Mouse (Mus musculus) myocyte (in vitro differentiated cells): ENCODE measurements around the gene Yju2. TPM values are rescaled to one million over a fixed set of nuclear protein-coding genes. Genes with fewer than 3 reads are reported as not detected.

Experiments used
- H3K27me3 ChIP-seq: one replicate; pipeline ENCODE4 v1.6.1; 2011; ENCODE audit not compliant: control insufficient read depth, insufficient read depth, insufficient read length
- H3K36me3 ChIP-seq: one replicate; pipeline ENCODE4 v1.6.1; 2011; ENCODE audit not compliant: control insufficient read depth, insufficient read depth
- H3K4me2 ChIP-seq: one replicate; pipeline ENCODE4 v1.6.1; 2011; ENCODE audit warnings: low read depth, control low read depth
- H3K4me3 ChIP-seq: one replicate; pipeline ENCODE4 v1.5.1; 2011; ENCODE audit warnings: mild to moderate bottlenecking, control low read depth, moderate library complexity
- H3K79me2 ChIP-seq: one replicate; pipeline ENCODE4 v1.6.1; 2011; ENCODE audit not compliant: control insufficient read depth, insufficient read depth
- H3ac ChIP-seq: one replicate; pipeline ENCODE4 v1.6.1; 2011; ENCODE audit not compliant: control insufficient read depth, insufficient read length
- CEBPB ChIP-seq: IDR thresholded peaks from 2 replicates; pipeline ENCODE4 v1.6.1; 2011; ENCODE audit warnings: mild to moderate bottlenecking, moderate library complexity; ENCODE audit not compliant: poor library complexity, insufficient read depth, severe bottlenecking
- E2F4 ChIP-seq: IDR thresholded peaks from one replicate; pipeline ENCODE4 v1.6.1; 2011; ENCODE audit warnings: mild to moderate bottlenecking, control low read depth, moderate library complexity; ENCODE audit not compliant: insufficient read depth
- MAX ChIP-seq: IDR thresholded peaks from one replicate; pipeline ENCODE4 v1.6.1; 2011; ENCODE audit warnings: low read depth, mild to moderate bottlenecking, control low read depth
- MYOD1 ChIP-seq, 3 experiments: IDR thresholded peaks; one replicate each; pipeline ENCODE4 v1.6.1; 2011; ENCODE audit warnings: control low read depth in 2 of 3, low read depth in 2 of 3, mild to moderate bottlenecking in 2 of 3, moderate library complexity in 1 of 3; ENCODE audit not compliant: insufficient read length in 2 of 3, control insufficient read depth in 1 of 3
- MYOG ChIP-seq, 3 experiments: IDR thresholded peaks; one replicate each; pipeline ENCODE4 v1.6.1; 2011; ENCODE audit warnings: control low read depth in 2 of 3, low read depth in 2 of 3, mild to moderate bottlenecking in 2 of 3; ENCODE audit not compliant: insufficient read length in 2 of 3, control insufficient read depth in 1 of 3, insufficient read depth in 1 of 3
- POLR2A ChIP-seq: IDR thresholded peaks from one replicate; pipeline ENCODE4 v1.6.1; 2011; ENCODE audit warnings: low read depth, mild to moderate bottlenecking, control low read depth, moderate library complexity; ENCODE audit not compliant: insufficient read length
- POLR2AphosphoS2 ChIP-seq: IDR thresholded peaks from one replicate; pipeline ENCODE4 v1.6.1; 2011; ENCODE audit warnings: low read depth, control low read depth; ENCODE audit not compliant: insufficient read length
- REST ChIP-seq: IDR thresholded peaks from one replicate; pipeline ENCODE4 v1.6.1; 2011; ENCODE audit warnings: mild to moderate bottlenecking, control low read depth, moderate library complexity; ENCODE audit not compliant: insufficient read depth, insufficient read length
- SRF ChIP-seq: IDR thresholded peaks from one replicate; pipeline ENCODE4 v1.6.1; 2011; ENCODE audit warnings: low read depth; ENCODE audit not compliant: control insufficient read depth, insufficient read length
- TCF12 ChIP-seq: IDR thresholded peaks from one replicate; pipeline ENCODE4 v1.6.1; 2011; ENCODE audit warnings: mild to moderate bottlenecking, control low read depth; ENCODE audit not compliant: poor library complexity, insufficient read depth, severe bottlenecking
- TCF3 ChIP-seq: IDR thresholded peaks from one replicate; pipeline ENCODE4 v1.6.1; 2011; ENCODE audit warnings: low read depth, control low read depth; ENCODE audit not compliant: insufficient read length
- USF1 ChIP-seq: IDR thresholded peaks from one replicate; pipeline ENCODE4 v1.6.1; 2011; ENCODE audit warnings: low read depth, mild to moderate bottlenecking, control low read depth, moderate library complexity
- polyA plus RNA-seq: library from polyadenylated mRNA; unstranded; fragments of >200 nt; fragmentation: generic; extraction: Trizol; gene quantifications from one replicate; pipeline ENCODE4 v1.2.1, GENCODE M21; 2012; ENCODE audit warnings: missing spikeins

The Yju2 gene
- polyA plus RNA-seq, 1 experiment: 9.3 TPM

DNA sequence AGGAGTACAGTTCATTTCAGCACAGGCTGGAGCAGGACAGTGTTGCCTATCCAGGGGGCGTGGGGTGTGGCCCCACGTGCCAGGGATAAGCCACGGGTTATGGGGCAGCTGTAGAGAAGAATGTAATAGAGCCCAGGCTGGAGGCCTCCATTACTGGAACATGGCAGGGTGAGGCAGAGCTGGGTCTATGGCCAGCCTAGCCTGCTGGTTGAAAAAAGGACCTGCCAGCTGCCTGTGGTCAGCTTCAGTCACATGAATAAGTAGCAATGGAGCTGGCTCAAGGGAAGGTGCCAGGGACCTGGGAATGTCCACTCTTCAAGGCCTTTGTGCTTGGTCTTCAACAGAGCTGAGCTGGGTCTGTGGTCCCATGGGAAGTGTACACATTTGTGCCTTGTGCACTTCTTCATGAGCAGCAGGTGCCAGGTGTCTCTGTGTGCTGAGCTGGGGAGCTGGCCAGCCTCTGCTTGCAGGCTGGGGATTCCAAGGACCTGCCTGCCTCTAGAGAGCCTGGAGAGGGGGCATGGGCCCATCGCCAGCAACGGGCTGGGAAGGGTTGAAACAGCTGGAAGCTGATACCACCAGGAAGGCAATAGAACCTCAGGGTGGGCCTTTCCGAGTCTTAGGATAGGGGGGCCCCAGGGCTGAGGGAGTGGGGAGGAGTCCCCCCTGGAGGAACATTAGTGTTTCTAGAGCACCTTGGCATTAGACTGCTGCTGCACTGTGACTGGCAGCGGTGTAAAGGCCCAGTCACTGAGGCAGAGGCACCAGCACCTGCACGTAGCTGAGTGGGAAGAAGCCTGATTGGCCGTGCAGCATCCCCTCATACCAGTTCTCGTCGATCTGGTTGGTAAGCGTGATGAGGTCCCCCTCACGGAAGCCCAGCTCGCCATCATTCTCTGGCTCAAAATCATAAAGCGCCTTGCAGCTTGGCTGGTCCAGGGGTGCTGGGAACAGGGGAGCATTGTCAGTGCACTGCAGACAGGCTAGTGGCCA is 58.2 kb downstream of the Yju2 start:
- Histone ChIP-seq H3K4me3 (no peak overlapping the region), H3ac (no peak overlapping the region), H3K4me2 (no peak overlapping the region), H3K79me2 (peaks cover 18% of the 10 kb centered on the region), H3K36me3 (peaks cover 20% of the 10 kb centered on the region), H3K27me3 (no peaks in the 10 kb centered on the region)
- TF ChIP-seq SRF (no peak), CEBPB (no peak), MAX (no peak), TCF12 (no peak), POLR2A (peak; percentile 39), MYOG (IDR thresholded peaks at IDR 0.05; ENCODE audit: control insufficient read depth in 1 of 3, insufficient read depth in 1 of 3, insufficient read length in 2 of 3, low read depth in 2 of 3) (peak in 2 of 3 experiments; percentile 56 to 81), MYOD1 (IDR thresholded peaks at IDR 0.05; ENCODE audit: control insufficient read depth in 1 of 3, insufficient read length in 2 of 3, low read depth in 2 of 3) (peak in 2 of 3 experiments; percentile 27 to 34), USF1 (no peak), TCF3 (no peak), POLR2AphosphoS2 (peak; percentile 87), E2F4 (no peak), REST (no peak)

DNA sequence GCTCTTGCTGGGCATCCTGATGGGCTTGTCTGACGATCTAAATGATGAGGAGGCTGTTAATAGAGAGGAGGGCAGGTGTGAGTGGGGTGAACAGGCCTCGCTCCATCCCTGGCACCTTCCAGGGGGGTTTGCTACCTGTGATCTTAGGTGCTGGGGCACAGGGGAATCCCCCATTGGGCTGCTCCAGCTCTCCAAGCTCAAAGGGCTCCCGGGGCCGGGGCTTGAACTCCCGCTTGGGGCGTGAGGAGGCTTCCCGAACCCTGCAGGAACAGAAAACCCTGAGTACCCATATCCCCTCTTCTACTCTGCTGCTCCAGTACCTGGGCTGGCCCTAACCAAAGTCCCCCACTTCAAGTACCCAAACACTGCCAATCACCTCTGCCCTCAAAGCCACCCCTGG is 58.9 kb downstream of the Yju2 start:
- TF ChIP-seq POLR2A: no peak
- TF ChIP-seq TCF12: no peak
- TF ChIP-seq MYOG (IDR thresholded peaks at IDR 0.05; ENCODE audit: control insufficient read depth in 1 of 3, insufficient read depth in 1 of 3, insufficient read length in 2 of 3, low read depth in 2 of 3): no peak
- no peak for TF ChIP-seq POLR2AphosphoS2
- no peak for TF ChIP-seq MAX
- no peak for TF ChIP-seq E2F4
- TF ChIP-seq CEBPB: no peak
- TF ChIP-seq USF1: no peak
- Histone ChIP-seq H3K4me3 (no peak overlapping the region), H3K4me2 (no peak overlapping the region), H3ac (no peak overlapping the region), H3K79me2 (peaks cover 25% of the 10 kb centered on the region), H3K36me3 (peaks cover 15% of the 10 kb centered on the region), H3K27me3 (no peaks in the 10 kb centered on the region)

Other genes starting within 250 kb of the Yju2 start
- 0.96 TPM for gene Pot1b, start 246.5 kb upstream of the Yju2 start, polyA plus RNA-seq
- gene Adgre4, start 209.1 kb upstream of the Yju2 start, polyA plus RNA-seq: not detected
- gene Zfp119a, start 80.2 kb upstream of the Yju2 start, polyA plus RNA-seq: 0.98 TPM
- 1.1 TPM for gene Zfp959, start 67.0 kb upstream of the Yju2 start, polyA plus RNA-seq
- 0.82 TPM for gene Zfp119b, start 9.6 kb upstream of the Yju2 start, polyA plus RNA-seq
- gene Ebi3, start 6.5 kb upstream of the Yju2 start, polyA plus RNA-seq: not detected
- 0.13 TPM for gene Shd, start 11.4 kb downstream of the Yju2 start, polyA plus RNA-seq
- 0.36 TPM for gene Fsd1, start 27.4 kb downstream of the Yju2 start, polyA plus RNA-seq
- 0.46 TPM for gene Stap2, start 46.5 kb downstream of the Yju2 start, polyA plus RNA-seq
- gene Mpnd, start 46.6 kb downstream of the Yju2 start, polyA plus RNA-seq: 92.1 TPM
- gene Sh3gl1, start 77.5 kb downstream of the Yju2 start, polyA plus RNA-seq: 66.9 TPM
- gene Chaf1a, start 81.3 kb downstream of the Yju2 start, polyA plus RNA-seq: 8.0 TPM
- 54.3 TPM for gene Ubxn6, start 115.9 kb downstream of the Yju2 start, polyA plus RNA-seq
- 56.4 TPM for gene Hdgfl2, start 120.5 kb downstream of the Yju2 start, polyA plus RNA-seq
- 0.30 TPM for gene Plin4, start 150.7 kb downstream of the Yju2 start, polyA plus RNA-seq
- 0.06 TPM for gene Plin5, start 158.5 kb downstream of the Yju2 start, polyA plus RNA-seq
- 0.04 TPM for gene Lrg1, start 162.9 kb downstream of the Yju2 start, polyA plus RNA-seq
- gene Sema6b, start 181.2 kb downstream of the Yju2 start, polyA plus RNA-seq: 1.4 TPM
- gene Tnfaip8l1, start 203.4 kb downstream of the Yju2 start, polyA plus RNA-seq: 2.3 TPM
- 73.9 TPM for gene Mydgf, start 224.8 kb downstream of the Yju2 start, polyA plus RNA-seq